Mouse (Mus musculus) cerebellum, postnatal 4 days (tissue): ENCODE results near the gene Irf9.

ENCODE experiments used
- DNase-seq, 2 experiments: peaks; one replicate each; pipeline ENCODE4 v3.0.0; 2022; ENCODE audit warnings: low spot score in 2 of 2, mixed read lengths in 1 of 2

The Irf9 gene

DNA sequence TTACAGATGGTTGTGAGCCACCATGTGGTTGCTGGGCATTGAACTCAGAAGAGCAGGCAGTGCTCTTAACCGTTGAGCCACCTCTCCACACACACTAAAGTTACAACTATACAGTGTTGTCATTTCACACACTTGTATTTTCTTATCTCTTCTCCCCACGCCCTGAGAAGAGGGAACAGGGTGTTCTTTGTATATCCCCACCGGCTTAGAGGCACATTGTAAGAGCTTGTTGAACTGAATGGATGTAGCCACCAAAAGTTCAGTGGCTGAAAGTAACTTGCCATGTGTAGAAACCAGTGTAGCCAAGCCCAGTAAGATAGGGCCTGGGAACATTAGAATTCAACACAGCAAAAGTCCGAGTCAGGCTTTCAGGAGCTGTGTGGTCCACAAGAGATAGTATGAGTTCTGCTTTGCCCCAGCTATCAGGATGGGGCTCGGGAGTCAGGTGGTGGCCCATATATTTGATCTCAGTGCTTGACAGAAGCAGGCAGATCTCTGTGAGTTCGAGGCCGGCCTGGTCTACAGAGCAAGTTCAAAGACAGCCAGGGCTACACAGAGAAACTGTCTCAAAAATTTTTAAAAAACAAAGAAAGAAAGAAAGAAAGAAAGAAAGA, 11.3 kb downstream of the Irf9 start:
- DNase-seq, result no peak

- no peak for DNase-seq
Observed at GRCm38 (mm10) chr14:55615876-55616275, 12.5 kb downstream of the Irf9 start.

GRCm38 (mm10) chr14:55616844-55617243, 13.5 kb downstream of the Irf9 start:
- DNase-seq, result no peak

GRCm38 (mm10) chr14:55617822-55618221, 14.5 kb downstream of the Irf9 start, which contains the start of gene Rec8:
Rec8 (plus strand) TSS chr14:55618037.
- no peak for DNase-seq

- no peak for DNase-seq
Observed at GRCm38 (mm10) chr14:55618486-55619195, 15.3 kb downstream of the Irf9 start.

DNA sequence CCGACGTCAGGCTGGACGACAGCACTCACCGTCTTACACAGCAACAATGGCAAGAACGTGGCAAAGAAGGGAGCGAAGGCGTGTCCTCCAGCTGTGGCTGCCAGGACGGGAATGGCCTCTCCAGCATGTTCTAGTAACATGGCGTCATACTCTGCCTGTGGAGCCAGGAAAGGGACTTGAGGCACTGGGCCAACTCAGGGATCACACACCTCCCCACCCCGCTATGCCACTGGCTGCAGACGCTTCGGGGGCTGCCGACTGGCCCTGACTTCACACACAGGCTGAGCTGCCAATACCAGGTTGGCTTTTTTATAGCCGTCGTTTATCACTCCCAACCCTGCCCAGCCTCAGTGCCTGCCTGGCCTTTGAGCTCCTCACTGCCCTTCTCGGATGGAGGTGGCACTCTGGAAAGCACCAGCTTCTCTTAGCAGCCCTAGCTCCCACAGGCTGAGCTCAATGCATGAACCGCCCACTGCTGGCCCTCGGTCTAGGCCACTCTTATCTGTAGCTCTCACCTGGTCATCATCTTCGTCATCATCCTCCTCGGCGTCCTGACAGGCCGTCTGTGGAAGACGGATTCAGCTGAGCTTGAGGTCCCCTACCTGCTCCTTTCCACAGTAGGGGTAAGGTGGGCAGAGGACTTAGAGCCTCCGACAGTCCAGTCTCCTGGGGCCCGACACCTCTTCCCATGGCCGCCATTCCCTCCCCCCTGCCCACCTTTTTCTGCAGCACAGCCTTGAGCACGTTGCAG, 24.9 kb downstream of the Irf9 start:
- no peak for DNase-seq

GRCm38 (mm10) chr14:55629312-55629711, 25.9 kb downstream of the Irf9 start:
- DNase-seq, result no peak

DNA sequence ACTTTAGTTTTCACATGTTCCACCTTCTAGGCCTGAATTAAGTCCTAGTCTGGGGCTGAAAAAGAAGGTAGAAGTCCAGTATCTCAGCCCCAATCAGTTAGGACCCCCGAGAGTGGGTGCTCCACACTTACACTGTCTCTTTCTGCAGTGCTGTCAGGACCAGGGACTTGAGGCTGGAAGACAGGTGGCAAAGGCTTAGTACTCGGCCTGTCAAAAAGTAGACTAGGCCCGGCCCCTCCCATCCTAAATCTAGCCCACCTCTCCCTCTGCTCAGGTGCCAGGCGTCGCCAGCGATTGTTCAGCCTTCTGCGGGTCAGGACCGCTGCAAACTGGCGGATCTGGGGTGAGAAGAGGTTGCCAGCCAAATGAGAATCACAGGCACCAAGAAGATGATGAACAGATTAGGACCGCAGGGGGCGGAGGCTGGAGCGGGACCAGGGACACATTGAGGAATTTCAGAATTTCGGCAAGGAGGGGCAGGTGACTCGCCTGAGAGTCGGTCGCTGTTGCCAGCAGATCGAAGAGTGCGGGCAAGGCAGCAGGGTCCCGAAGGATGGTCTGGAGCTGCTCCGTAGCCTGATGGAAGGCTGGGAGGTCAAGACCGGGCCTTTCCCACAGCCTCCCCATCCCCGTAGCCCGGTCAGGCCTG, 31.6 kb downstream of the Irf9 start:
- no peak for DNase-seq

GRCm38 (mm10) chr14:55635523-55636007, 32.2 kb downstream of the Irf9 start, which contains the start of gene Ipo4:
Ipo4 (minus strand) TSS chr14:55635957.
- DNase-seq, result peak; percentile 72 to 84

DNA sequence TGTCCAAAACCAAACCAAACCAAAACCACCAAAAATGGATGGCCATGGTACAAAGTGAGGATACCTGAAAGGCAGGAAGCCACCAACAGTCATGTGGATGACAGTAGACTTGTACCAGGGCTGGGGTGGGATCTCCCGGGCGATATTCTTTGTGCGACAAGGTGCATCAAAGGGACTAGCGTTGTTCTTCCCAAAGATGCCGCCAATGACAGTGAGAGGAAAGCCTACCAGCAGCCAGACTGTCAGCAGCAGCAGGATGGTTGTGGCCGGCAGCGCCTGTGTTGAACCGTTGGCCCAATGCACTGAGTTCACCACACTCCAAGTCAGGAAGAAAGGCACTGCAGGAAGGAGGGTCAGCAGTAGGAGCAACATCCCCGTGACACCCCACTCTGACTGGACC, 34.4 kb downstream of the Irf9 start, which contains the start of gene Gm49378:
Gene Gm49378 (minus strand): TSS at position 101 of the 400 bp plus-strand sequence.
- no peak for DNase-seq

DNA sequence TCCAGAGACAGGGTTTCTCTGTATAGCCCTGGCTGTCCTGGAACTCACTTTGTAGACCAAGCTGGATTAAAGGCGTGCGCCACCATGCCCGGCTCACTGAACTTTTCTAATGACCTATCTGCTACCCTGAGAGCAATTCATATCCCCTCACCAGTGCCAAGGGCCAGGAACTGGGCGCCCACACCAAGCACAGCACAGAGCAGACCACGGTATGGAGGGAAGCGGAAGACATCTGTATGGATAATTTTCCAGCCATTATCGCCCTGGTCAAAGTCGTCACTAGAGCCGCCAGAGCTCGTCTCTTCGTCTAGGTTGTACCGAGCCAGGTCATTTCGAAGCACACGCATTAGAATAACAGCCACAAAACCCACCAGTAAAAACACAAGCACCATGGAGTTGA, 37.4 kb downstream of the Irf9 start:
- DNase-seq, result no peak

DNA sequence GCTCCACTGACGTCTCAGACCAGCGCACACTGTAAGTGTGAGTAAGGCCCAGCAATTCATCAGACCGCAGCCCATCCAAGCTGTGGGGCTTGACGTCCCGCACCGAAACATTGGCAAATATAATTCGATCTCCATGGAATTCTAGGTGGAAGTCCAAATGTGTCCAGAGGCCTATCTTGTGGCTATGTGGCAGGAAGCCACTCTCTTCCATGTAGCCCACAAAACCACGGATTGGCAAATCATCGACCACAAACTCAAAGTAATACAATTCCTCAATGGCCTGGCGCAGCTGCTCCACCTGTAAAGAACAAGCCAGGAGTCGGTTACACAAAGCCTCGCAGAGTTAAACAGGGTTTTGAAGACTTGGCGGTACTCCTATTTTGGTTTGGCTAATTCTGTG, 37.9 kb downstream of the Irf9 start:
- DNase-seq, result no peak

- DNase-seq, result no peak
Observed at GRCm38 (mm10) chr14:55642679-55643059, 39.3 kb downstream of the Irf9 start.

GRCm38 (mm10) chr14:55643060-55643907, 39.9 kb downstream of the Irf9 start, which contains the start of gene Tm9sf1:
Tm9sf1 (minus strand) TSS chr14:55643806.
- peak; percentile 53 to 72 for DNase-seq

- DNase-seq, result no peak
Observed at GRCm38 (mm10) chr14:55644261-55644888, 41.0 kb downstream of the Irf9 start.

- no peak for DNase-seq
Observed at GRCm38 (mm10) chr14:55649884-55650283, 46.5 kb downstream of the Irf9 start, which contains the start of gene Tssk4. Tssk4 (plus strand) TSS chr14:55650184.

GRCm38 (mm10) chr14:55651528-55651927, 48.2 kb downstream of the Irf9 start:
- no peak for DNase-seq

- no peak for DNase-seq
Observed at GRCm38 (mm10) chr14:55656935-55657334, 53.6 kb downstream of the Irf9 start.

- DNase-seq, result no peak
Observed at GRCm38 (mm10) chr14:55658011-55658410, 54.6 kb downstream of the Irf9 start.
